Mouse (Mus musculus) thymus, postnatal 0 days (tissue): Measurements from ENCODE around the gene Bcat2. TPM values are rescaled to one million over a fixed set of nuclear protein-coding genes. Genes with fewer than 3 reads are reported as not detected.

Experiments
- DNase-seq: peaks from one replicate; pipeline ENCODE4 v3.0.0-alpha.2; 2015; ENCODE audit warnings: low spot score
- polyA plus RNA-seq: library from polyadenylated mRNA; unstranded; fragments of >200 nt; fragmentation: Nextera tagmentation; extraction: Ambion mirVana; gene quantifications from 2 replicates; pipeline ENCODE4 v1.2.1, GENCODE M21; 2015

The Bcat2 gene
- polyA plus RNA-seq, 1 experiment from 2014 or later, result 86.5 TPM

DNA sequence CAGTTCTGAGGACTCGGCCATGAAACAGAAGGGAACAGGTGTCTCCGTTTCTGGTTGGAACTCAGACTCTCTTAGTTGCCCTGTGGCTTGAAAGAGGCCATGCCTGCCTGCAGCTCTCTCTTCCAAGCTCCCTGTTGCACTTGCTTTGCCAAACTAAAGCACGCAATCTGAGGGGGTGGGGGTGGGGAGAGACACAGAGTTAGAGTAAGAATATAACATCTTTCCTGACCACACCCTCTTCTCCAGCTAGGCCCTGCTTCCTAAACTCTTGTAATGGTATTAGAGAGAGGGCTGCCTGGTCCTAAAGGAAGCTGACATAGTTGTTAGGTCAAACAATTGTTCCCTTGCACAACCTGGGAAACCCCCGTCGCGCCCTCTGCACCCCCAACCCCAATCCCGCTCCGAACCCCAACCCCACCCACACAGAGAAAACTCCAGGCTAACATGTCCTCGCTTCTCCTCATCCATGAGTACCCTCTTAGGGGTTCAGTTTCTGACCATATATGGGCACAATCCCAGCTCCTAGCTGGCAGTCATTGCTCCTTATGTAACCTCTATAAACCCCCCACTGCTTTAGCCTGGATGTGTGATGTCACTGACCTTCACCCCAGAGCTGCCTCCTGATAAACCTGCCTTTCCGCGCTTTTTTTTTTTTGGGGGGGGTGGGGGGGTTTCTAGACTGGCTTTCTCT is 19.0 kb upstream of the Bcat2 start:
- DNase-seq, result no peak

DNA sequence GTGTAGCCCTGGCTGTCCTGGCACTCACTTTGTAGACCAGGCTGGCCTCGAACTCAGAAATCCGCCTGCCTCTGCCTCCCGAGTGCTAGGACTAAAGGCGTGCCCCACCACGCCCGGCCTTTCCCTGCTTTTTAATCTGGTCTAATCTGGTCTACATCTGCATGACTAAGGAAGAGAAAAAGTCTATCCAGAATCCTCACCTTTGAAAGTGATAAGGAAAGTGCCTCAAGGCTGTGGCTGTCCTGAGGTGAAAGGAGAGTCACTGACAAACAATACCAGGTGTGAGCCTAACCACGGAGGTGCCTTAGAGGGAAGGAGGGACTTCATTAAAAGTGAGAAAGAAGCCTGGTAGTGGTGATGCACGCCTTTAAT is 18.5 kb upstream of the Bcat2 start:
- no peak for DNase-seq

DNA sequence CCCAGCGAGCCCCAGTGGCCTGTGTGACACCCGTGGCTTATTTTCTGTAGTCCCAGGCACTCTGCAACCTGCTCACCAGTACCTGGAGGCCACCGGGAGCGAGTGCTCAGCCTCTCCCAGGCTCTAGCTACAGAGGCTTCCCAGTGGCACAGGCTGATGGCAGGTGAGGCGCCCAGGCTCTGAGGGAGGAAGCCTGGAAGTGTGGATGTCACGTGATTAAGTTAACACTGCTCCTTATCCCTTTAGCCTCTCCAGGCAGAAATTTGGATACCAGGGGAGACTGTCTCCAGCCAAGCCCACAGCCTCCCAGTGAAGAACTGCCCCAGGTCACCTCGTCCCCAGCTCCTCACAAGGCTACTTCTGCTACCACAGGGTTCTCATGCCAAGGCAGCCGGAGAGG is 16.4 kb upstream of the Bcat2 start:
- DNase-seq, result no peak

DNA sequence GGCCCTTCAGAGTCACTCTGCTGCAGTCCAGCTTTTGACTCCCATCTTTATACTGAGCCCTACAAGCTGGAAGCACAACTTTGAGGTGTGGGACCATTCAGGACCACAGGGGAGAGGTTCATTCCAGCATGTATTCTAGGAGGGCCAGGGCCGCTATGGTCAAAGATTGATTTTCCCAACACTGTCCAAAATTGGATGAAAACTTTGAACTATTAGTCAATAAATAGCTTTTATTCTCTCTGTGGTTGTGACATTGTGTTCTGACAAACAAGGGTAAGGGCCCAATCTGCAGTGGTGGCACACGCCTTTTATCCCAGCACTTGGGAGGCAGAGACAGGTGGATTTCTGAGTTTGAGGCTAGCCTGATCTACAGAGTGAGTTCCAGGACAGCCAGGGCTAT is 16.0 kb upstream of the Bcat2 start:
- DNase-seq, result no peak

DNA sequence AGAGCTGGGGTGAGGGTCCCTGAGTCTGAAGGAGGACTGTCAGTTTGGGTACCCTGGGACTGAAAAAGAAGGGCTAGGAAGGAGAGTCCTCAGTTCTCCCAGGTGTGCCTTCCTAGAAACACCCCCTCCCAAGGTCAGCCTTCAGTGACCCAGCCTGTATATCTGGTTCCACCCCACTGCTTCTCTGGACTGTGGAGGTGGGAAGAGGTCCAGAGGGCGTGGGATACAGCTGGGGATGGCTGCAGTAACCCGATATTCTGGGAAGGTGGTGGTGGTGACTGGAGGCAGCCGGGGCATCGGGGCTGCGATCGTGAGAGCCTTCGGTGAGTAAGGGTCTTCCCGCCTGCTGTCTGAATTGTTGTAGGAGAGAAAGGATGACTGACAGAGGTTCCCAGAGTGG is 15.2 kb upstream of the Bcat2 start, which contains the start of gene Hsd17b14:
Hsd17b14 (plus strand) TSS at position 150 of the 400 bp plus-strand sequence.
- no peak for DNase-seq

DNA sequence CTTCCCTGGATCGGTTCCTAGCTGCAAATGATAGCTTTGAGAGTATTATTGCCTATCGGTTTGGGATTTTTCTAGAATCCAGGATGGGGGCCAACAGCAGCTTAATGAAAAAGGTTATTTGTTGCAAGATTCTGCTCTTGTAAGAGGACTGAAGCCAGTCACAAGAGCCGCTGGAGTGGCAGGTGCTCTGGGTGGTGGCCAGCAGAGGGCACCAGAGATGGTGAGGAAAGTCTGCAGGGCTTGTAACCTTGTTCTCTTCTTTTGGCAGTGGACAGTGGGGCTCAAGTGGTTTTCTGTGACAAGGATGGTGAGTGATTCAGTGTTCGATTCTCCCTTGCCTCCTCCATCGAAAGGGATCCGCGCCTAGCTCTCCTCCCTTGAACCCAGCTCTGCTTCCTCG is 14.2 kb upstream of the Bcat2 start:
- peak; percentile 79 for DNase-seq

DNA sequence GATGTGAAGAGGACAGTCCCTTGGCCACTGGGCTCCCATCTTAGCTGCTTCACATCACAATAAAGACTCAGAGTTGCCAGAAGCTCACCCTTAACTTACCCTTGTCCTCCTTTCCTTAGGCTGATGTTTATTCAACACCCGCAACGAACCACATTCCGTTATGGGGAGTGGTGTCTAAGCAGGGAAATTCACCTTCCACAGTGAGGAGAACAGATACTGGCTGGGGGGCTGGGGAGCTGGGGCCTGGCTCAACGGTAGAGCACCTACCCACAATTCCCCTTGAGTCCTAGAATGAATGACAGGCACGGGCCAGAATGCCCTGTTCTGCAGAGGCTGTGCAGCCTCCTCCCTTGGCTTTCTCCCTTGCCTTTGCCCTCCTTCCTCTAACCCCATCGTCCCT is 11.0 kb upstream of the Bcat2 start:
- DNase-seq, result no peak

DNA sequence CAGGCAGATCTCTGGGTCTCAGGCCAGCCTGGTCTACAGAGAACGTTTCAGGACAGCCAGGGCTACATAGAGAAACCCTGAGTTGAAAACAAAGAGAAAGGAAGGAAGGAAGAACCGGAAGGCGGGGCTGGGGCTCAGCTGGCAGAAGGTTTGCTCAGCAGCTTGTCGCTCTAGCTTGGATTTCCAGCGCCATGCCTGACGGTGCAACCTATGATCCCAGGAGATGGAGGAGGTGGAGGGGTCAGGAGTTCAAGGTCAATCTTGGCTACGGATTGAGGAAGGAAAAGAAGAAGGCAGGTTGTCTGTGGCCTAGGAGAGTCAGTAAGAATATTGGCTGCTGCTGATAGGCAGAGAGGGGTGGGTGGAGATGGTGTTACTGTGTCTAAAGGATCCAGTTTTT is 9.7 kb upstream of the Bcat2 start:
- DNase-seq, result no peak

DNA sequence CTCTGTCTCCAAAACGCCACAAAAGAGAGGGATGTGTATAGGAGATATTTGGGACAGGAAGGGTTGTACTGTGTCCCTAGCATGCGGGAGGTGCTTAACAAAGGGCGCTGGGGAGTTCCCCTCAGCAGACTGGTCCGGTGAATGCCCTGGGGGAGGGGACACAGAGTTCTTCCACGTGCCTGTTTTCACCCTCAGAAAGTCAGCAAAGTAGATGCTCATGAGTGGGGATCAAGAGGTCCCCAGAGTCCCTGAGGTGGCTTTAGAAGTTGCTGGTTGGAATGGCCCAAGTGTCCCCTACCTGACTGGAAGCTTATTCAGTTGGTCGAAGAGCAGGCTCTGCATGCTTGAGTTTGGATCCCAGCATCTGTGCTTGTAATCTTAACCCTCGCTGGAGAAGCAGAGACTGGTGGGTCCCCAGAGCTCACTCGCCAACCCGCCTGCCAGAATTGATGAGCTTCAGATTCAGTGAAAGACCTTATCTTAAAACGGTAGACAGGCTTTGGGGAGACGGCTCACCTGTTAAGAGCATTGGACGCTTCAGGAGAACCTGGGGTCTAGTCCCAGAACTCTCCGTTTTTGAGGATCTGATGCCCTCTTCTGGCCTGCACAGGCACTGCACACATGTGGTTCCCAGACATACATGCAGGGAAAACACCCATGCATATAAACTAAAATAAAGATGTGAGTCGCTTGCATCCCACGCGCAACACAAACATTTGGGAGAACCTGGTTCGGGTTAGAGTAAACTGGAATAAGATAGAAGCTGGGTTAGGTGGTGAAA is 8.9 kb upstream of the Bcat2 start:
- DNase-seq, result peak; percentile 81

DNA sequence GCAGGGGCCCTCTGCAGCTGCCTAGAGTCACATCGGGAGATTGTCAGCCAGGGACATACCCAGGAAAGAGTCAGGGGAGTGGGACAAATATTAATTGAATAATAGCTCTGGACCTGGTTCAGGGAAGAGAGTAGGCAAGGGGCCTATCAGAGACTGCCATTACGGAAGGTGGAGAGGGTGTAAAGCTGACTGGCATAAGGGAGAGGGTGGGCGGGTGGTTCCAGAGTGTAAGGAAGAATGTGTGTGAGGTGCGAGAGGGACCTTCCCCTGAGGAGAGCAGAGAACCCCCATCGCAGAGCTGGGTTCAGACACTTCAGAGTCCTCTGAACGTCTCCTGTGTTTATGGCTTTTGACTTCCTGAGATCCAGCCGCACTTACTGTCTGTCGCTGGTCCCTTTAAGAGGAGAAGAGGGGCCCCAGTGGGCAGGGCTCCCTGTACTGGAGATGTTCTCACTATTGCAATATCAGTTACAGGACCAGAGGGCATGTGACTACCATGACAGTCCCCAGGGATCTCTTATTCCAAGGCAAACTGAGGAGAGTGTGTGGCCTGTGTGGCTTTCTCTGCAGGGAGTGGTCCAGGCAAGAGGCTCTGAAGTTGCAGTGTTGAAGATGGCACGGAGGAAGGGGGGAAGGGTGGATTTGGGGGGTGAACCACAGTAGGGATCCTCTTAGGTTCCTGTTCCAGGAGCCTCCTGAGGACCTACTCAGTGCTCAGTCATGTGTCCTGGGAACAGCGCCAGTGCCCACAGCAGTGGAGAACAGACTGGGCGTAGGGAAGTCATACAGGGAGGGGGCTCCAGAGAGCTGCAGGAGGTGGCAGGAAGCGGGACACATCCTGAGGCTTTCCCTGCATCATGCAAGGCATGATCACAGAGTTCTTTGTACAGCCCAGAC is 8.1 kb upstream of the Bcat2 start:
- DNase-seq, result no peak

DNA sequence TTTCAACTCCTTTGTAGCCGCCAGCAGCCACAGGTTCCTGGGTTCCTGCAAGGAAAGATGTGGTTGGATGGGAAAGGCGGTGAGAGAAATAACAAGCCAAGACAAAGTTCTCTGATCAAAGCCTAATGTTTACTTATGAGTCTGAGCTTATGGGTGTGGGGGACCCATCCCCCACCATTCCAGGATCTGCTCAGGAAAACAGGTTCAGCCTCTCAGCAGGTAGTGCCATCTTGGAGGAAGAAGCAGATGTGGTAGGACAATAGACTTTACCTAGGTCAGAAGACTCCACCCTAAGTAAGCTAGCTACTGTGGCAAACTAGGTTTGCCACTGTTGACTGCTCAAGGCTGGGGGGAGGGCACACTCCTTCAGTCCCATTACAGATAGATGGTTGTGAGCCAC is 5.1 kb upstream of the Bcat2 start:
- no peak for DNase-seq

DNA sequence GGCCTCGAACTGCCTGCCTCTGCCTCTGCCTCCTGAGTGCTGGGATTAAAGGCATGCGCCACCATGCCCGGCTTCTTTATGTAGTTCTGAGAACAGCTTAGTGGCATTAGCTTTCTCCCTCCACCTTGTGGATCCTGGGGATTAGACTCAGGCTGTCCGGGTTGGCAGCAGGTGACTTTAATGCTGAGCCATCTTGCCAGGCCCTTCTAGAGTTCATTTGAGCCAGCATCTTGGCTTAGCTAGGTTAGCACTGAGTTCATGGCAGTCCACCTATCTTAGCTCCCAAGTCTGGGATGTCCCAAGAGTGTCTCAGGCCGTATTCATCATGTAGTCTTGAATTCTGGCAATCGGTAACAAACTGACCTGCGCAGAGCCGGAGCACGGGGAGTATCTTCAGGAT is 4.5 kb upstream of the Bcat2 start:
- no peak for DNase-seq

DNA sequence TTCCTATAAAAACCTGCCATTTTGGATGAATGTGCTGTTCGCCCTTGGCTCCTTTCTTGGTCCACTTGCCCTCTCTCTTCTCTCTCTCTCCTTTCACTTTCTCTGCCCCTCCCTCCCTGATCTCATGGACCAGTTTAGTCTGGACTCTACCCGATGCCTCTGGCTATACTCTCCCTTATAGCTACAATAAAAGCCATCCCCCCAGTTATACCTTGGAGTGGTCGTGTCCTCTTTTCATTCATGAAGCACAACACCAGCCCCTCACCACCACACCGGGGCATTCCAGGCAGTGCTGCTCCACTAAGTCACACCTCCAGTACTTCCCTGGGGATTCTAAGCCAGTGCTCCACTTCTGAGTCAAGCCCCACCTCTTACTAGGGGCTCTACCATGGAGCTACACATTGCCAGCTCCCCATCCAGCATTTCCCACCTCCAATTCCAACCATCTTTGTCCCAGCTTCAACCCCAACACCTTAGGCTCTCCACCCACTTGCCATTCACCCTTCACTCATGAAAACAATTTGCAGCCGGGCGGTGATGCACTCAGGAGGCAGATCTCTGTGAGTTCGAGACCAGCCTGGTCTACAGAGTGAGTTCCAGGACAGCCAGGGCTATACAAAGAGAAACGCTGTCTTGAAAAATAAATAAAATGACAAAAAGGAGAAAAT is 2.7 kb upstream of the Bcat2 start:
- no peak for DNase-seq

DNA sequence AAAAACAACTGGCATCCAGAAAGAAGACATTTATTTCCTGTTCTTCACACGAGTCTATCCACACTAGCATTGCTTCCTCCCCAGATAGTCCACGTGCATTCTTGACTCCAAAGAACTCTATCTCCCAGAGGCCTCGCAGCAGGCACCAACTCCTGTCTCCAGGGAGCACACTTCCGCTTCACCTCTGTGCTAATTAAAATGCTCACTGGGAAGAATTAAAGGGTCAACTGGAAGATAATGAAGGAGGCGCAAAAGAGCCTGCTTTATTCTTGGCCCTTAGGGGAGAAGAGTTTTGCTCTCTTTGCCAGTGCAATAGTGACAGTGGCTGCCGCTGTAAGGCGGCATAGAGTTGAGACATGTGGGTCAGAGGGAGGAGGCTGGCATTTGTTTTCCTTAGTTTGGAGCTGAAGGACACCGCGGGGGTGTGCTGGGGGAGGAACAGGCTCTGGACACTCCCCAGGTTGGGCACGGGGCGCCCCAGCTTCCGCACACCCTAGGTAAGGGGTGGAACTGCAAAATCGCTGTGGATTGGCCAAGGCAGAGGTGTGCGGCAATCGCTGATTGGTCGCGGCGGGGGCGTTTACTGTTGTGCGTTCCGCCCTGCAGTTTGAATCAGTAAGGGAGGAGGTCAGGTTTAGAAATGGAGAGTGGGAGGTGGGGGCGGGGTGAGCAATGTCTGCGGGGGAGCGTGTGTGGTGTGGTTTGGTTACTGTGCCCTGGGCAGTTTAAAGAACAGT is 2.0 kb upstream of the Bcat2 start:
- DNase-seq, result peak; percentile 93

DNA sequence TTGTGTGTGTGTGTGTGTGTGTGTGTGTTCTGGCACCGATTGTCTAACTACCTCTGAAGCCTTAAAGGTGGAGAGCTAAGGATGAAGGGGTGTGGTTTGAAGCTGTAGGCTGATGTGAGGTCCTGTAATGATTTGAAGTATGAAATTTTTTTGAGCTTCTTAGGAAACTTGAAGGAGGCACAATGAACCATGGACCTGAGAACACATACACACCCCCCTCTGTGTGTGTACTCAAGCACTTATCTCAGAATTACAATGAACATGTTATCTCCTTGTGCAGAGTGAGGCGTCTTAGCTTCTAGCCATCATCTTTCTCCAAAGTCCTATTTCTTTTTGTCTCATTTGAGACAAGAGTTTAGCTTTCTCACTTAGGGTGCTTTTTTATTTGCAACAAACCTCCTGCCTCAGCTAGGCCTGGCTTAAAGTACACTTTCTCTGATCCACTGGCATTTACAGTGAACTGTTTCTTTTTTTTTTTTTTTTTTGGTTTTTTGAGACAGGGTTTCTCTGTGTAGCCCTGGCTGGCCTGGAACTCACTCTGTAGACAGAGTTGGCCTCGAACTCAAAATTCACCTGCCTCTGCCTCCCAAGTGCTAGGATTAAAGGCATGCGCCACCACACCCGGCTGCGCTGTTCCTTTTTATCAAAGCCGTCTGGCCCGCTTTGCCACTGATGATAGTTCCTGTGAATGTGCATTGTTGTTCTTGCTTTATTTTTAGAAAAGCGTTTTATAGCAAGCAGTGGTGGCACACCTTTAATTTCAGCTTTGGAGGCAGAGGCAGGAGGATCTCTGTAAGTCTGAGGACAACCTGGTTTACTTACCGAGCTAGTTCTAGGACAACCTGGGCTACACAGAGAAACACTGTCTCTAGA is 1.1 kb upstream of the Bcat2 start:
- DNase-seq, result no peak

DNA sequence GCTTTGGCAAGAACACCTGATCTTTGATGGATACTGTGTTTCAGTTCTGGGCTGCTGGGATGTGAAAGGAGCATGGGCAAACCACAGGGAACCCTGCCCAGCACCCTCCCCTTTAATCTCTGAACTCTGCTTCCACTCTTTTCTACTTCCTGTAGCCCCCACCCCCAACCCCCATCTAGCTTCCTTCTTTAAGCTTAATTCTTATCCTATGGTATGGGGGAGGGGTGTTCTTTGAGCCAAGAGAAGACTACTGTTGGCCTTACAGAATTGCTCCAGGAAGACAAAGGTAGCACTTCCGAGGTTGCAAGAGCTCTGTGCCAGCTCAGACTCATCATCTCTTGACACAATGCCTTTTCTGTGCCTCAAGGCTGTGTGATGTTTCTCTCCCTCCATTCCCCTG is 2.0 kb downstream of the Bcat2 start:
- peak; percentile 52 for DNase-seq

DNA sequence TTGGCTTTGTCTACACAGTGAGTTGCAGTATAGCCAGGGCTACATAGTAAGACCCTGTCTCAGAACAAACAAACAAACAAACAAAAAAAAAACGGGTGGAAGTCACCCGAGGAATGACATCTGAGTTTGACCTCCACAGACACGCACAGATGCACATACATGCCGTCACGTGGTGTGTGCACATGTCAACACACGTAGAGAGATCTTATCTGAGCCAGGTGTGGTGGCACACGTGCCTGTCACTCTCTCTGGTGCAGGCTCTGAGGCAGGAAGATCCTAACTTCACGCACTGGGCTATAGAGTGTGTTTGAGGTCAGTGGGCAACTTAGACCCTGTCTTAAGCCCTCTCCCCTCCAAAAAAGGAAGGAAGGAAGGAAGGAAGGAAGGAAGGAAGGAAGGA is 4.0 kb downstream of the Bcat2 start:
- DNase-seq, result peak; percentile 87

DNA sequence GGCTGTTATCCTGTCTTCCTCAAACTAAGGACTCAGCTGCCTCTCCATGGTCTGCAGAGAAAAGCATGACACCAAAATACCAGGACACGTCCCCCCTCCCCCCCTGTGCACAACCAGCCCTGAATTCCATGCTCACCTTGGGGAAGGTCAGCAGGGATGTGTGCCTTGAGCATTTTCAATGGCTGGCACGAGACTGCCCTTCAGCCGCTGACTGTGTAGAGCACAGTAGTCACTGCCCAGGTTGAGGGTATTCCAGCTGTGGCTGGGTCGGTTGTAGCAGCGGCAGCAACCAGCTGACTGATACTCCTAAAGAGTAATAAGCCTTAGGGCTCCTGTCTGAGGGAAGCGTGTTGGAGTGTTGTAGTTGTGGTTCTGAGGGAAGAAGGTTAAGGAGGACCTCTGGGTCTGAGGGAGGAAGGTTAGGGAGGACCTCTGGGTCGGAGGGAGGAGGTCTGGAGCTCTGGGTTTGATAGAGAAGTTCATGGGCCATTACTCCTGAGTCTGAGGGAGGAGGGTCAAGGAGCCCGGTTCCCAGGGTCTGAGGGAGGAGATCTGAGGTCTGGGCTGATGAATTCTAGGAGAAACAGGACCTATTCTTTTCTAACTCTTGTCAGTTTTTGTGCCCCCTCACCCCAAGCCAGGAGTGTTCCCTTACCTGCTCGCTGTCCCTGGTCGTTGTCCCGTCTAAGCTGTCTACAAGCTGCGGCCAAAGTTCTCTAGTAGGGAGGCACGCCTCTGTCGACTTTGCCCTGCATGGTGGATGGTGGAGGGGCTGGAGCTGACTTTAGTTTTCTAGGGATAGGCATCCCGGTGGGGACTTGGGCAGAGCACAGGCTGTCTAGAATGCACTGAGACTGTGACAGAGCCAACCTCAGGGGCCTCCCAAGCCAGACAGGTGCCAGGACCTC is 4.8 kb downstream of the Bcat2 start:
- no peak for DNase-seq

DNA sequence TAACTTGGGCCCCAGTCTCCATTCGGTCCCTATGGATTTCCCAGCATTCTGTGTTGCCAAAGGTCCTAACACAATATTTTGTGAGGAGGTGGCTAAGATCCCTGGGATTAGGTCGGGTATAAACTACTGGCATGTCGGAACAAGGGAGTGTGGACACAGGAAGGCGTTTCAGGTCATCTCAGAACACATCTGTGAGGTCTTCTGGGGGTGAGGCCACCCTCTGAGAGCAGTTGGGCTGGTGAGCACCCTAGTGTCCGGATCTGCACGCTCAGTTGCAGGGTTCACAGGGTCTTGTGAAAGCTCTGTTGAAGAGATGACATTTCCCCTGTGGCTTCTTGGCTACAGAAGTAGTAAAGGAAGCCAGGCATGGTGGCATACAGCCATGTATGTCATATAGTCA is 16.0 kb downstream of the Bcat2 start:
- no peak for DNase-seq
